Mouse (Mus musculus) liver, adult 2 months (tissue): ENCODE measurements around the gene Set.

Experiments
- CTCF ChIP-seq: fragments of 200-500 bp; IDR thresholded peaks from 2 replicates; pipeline ENCODE4 v1.5.1; 2011; ENCODE audit warnings: low read depth, low read length, control low read depth
- POLR2A ChIP-seq: fragments of 200-500 bp; IDR thresholded peaks from 2 replicates; pipeline ENCODE4 v1.6.1; 2011; ENCODE audit warnings: low read length, control low read depth; ENCODE audit not compliant: insufficient read depth; ENCODE audit errors: extremely low read depth

GRCm38 (mm10) chr2:30051992-30052761, 5.0 kb upstream of the Set start:
- 0 out of 2 replicates have a peak, but pooled peaks have one; percentile 5 for TF ChIP-seq CTCF
- TF ChIP-seq POLR2A: no peak
